In the genomic region with DNA sequence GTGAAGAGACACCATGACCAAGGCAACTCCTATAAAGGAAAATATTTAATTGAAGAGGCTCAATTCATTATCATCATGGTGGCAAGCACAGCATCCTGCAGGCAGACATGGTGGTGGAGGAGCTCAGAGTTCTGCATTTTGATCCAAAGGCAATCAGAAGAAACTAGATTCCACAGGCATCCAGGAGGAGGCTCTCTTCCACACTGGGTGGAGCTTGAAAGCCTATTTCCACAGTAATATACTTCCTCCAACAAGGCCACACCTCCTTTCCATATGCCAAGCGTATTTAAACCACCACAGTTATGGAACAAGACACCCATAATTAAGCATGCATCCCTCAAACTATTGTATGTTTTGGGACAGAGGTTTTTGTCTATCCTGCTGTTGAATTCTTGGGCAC, we compare ENCODE assay signal across 23 mouse cellular contexts. TPM values are rescaled to one million over a fixed set of nuclear protein-coding genes. Genes with fewer than 3 reads are reported as not detected.
"Had no signal": no experiment of that assay in that cellular context is flagged by ENCODE, and none has a peak within 500 bp of the region (broad histone marks: within the 10 kb centered on the region; RNA-seq: fewer than 3 reads in every experiment).

No protein-coding gene starts in this region.

- H3K9me3 ChIP-seq: midbrain, embryonic 10.5 days; midbrain, embryonic 13.5 days; neural tube, embryonic 13.5 days; neural tube, embryonic 15.5 days; stomach, embryonic 15.5 days had no signal

- DNase-seq: lung, adult 18-20 months; lung, embryonic 14.5 days; lung, postnatal 10 days; lung, postnatal 4 days; retina, postnatal 1 day; right cerebral cortex, adult 18-20 months; right cerebral cortex, postnatal 25 days; right cerebral cortex, postnatal 4 days; spleen, adult 18-20 months; thymus, adult 18-20 months; thymus, postnatal 14 days; thymus, postnatal 36 days had no signal

- H3K4me1 ChIP-seq: midbrain, embryonic 10.5 days; midbrain, embryonic 13.5 days; neural tube, embryonic 13.5 days; neural tube, embryonic 15.5 days; stomach, embryonic 15.5 days had no signal

- H3K9ac ChIP-seq: liver, embryonic 14.5 days; lung, embryonic 14.5 days; midbrain, embryonic 13.5 days; neural tube, embryonic 13.5 days; neural tube, embryonic 15.5 days; stomach, embryonic 15.5 days had no signal

- H3K4me2 ChIP-seq: lung, embryonic 14.5 days; midbrain, embryonic 13.5 days; neural tube, embryonic 13.5 days; neural tube, embryonic 15.5 days; stomach, embryonic 15.5 days had no signal

- H3K27ac ChIP-seq: liver, embryonic 14.5 days; midbrain, embryonic 10.5 days; midbrain, embryonic 13.5 days; neural tube, embryonic 13.5 days; neural tube, embryonic 15.5 days; stomach, embryonic 15.5 days had no signal

- ATAC-seq: midbrain, embryonic 13.5 days; midbrain, embryonic 16.5 days had no signal

- H3K4me3 ChIP-seq: midbrain, embryonic 10.5 days; midbrain, embryonic 13.5 days; myocyte; neural tube, embryonic 13.5 days; neural tube, embryonic 15.5 days; stomach, embryonic 15.5 days had no signal

- H3K27me3 ChIP-seq: midbrain, embryonic 13.5 days; neural tube, embryonic 13.5 days; neural tube, embryonic 15.5 days; stomach, embryonic 15.5 days had no signal

RNA-seq across cellular contexts. Expression of a gene that starts 16.2 kb away (rescaled TPM):
- polyA plus RNA-seq: liver, embryonic 16.5 days; midbrain, embryonic 10.5 days; small intestine, adult 2 months; thymus, postnatal 0 days had no signal
